Mouse (Mus musculus): Measurements from ENCODE around the gene Mical2.

Mical2 gene

DNA sequence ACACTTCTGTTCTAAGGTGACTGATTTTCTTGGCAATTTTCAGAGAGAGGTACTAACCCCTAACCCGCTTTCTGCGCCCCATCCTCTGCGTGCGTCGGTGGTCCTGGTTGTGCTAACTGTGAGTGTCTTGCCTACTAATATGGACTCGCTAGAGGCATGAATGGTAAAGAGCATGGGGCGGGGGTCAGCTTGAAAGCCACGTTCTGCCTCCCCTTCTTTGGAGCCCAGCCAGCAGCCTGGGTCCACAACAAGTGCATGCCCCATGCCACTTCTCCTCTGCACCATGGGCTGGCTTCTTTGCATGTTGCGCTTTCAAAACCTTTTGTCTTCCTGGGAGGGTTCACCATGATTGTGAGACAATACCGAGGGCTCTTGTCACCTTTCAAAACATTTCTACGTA lies 128.3 kb downstream of the Mical2 start:
- no peaks in the 10 kb centered on the region for H3K36me3 ChIP-seq (ENCODE audit: insufficient read depth, low read length)
- peaks cover 11% of the 10 kb centered on the region for H3K4me1 ChIP-seq (replicated peaks; ENCODE audit: low read depth, low read length)
- H3K9me3 ChIP-seq (ENCODE audit: low read length) = peaks cover 22% of the 10 kb centered on the region
- H3K4me3 ChIP-seq (replicated peaks; ENCODE audit: low read length) = no peak overlapping the region
- TF ChIP-seq CTCF (conservative IDR thresholded peaks at IDR 0.05; ENCODE audit: low read length) = no peak
- TF ChIP-seq POU5F1 (IDR thresholded peaks at IDR 0.05; ENCODE audit: borderline replicate concordance, low read length) = no peak
- no peak for TF ChIP-seq NANOG (IDR thresholded peaks at IDR 0.05; ENCODE audit: borderline replicate concordance, low read length)
- H3K27me3 ChIP-seq (ENCODE audit: insufficient read depth, low read length) = 0 out of 2 replicates have a peak, but pooled peaks cover 2% of the 10 kb centered on the region

DNA sequence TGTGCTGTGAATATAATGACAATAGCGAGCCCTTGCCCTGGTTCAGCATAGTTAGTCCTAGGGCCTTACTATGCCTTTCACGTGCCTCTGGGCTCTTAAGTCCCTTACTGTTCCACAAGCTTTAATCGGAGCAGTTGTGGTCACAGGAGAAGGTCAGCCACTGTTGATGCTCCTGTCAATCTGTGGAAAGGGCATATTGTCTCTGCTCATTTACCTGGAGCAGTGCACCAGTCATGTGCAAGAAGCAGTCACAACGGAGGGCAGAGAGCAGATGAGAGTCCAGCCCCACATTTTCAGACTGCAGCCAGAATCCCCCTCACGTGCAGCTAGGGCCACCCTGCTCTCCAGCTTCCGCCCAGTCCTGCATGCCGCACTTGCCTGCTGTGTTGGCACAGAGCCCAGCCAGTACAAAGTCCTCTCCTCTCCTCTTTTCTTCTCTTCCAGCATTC lies 128.9 kb downstream of the Mical2 start:
- H3K27me3 ChIP-seq (ENCODE audit: insufficient read depth, low read length) = 0 out of 2 replicates have a peak, but pooled peaks cover 2% of the 10 kb centered on the region
- H3K4me3 ChIP-seq (replicated peaks; ENCODE audit: low read length) = no peak overlapping the region
- no peaks in the 10 kb centered on the region for H3K36me3 ChIP-seq (ENCODE audit: insufficient read depth, low read length)
- no peak for TF ChIP-seq POU5F1 (IDR thresholded peaks at IDR 0.05; ENCODE audit: borderline replicate concordance, low read length)
- TF ChIP-seq CTCF (conservative IDR thresholded peaks at IDR 0.05; ENCODE audit: low read length) = no peak
- no peak for TF ChIP-seq NANOG (IDR thresholded peaks at IDR 0.05; ENCODE audit: borderline replicate concordance, low read length)
- peaks cover 11% of the 10 kb centered on the region for H3K4me1 ChIP-seq (replicated peaks; ENCODE audit: low read depth, low read length)
- H3K9me3 ChIP-seq (ENCODE audit: low read length) = peaks cover 16% of the 10 kb centered on the region

DNA sequence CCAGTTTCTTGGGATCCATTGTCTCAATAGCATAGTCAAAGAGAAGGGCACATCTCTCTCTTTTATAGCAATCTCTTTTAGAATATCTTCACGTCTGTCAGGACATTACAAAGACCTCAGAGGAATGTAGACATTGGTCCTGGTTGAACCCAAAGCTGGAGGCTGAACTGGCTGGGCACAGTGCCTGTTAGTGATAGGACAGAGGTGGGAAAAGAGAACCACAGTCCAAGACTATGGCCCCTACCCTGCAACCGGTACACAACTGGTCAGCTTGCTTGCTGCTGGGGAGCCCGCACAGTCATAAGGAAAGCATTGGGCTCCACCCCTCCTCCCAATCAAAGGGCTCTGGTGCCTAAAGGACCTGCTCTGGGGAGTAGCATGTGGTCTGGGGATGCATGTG lies 133.9 kb downstream of the Mical2 start:
- Histone ChIP-seq H3K4me1 (replicated peaks; ENCODE audit: low read depth, low read length) (no peaks in the 10 kb centered on the region), H3K36me3 (ENCODE audit: insufficient read depth, low read length) (no peaks in the 10 kb centered on the region), H3K4me3 (replicated peaks; ENCODE audit: low read length) (no peak overlapping the region), H3K27me3 (ENCODE audit: insufficient read depth, low read length) (no peaks in the 10 kb centered on the region), H3K9me3 (ENCODE audit: low read length) (peaks cover 14% of the 10 kb centered on the region)
- TF ChIP-seq CTCF (conservative IDR thresholded peaks at IDR 0.05; ENCODE audit: low read length) (no peak), NANOG (IDR thresholded peaks at IDR 0.05; ENCODE audit: borderline replicate concordance, low read length) (no peak), POU5F1 (IDR thresholded peaks at IDR 0.05; ENCODE audit: borderline replicate concordance, low read length) (no peak)

DNA sequence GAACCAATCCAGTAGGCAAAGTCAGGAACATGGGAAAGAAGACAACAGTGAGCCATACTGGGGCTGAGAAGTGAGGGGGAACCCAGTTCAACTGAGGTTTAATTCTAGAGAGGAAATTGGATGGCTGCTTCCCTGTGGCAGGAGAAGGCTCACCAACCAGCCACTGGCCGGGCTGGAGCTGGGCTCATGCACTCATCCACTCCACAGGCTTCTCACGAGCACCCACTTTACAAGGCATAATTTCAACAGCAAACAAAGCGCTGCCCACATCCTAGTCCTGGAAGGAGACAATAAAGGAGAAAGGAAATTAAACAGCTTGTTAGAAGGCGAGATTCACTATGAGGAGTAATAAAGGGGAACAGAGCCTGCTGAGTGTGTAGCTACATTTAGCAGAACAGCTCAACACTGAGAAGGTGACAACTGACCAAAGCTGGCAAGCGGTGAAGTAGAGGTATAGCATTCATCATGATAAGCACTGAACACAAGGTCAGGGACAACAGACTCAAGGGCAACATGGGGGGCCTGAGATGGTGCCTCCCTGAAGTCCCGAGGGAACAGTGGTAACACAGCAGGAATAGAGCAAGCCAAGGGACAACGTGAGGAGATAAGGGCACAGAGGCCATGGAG lies 137.0 kb downstream of the Mical2 start:
- TF ChIP-seq CTCF (conservative IDR thresholded peaks at IDR 0.05; ENCODE audit: low read length) = no peak
- TF ChIP-seq NANOG (IDR thresholded peaks at IDR 0.05; ENCODE audit: borderline replicate concordance, low read length) = no peak
- no peak for TF ChIP-seq POU5F1 (IDR thresholded peaks at IDR 0.05; ENCODE audit: borderline replicate concordance, low read length)
- Histone ChIP-seq H3K4me3 (replicated peaks; ENCODE audit: low read length) (no peak overlapping the region), H3K36me3 (ENCODE audit: insufficient read depth, low read length) (no peaks in the 10 kb centered on the region), H3K27me3 (ENCODE audit: insufficient read depth, low read length) (peaks cover 6% of the 10 kb centered on the region), H3K4me1 (replicated peaks; ENCODE audit: low read depth, low read length) (no peaks in the 10 kb centered on the region), H3K9me3 (ENCODE audit: low read length) (peaks cover 5% of the 10 kb centered on the region)

DNA sequence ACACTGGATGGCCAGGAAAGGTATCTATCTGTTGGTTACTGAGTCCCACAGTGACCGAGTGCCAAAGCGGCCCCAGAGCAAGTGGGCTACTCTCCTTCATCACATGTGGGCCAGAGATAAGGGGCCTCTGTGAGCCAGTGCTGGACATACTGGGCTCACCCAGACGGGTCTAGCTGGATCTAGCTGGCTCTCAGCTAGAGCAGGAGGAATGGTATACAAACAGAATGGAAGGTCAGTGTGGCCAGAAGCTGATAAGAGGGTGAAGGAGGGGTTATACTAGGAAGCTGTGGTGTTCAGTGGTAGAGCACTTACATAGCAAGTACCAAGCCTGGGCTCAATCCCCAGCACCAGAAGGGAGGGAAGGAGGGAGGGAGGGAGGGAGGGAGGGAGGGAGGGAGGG lies 140.2 kb downstream of the Mical2 start:
- Histone ChIP-seq H3K9me3 (ENCODE audit: low read length) (peaks cover 11% of the 10 kb centered on the region), H3K4me1 (replicated peaks; ENCODE audit: low read depth, low read length) (no peaks in the 10 kb centered on the region), H3K36me3 (ENCODE audit: insufficient read depth, low read length) (no peaks in the 10 kb centered on the region), H3K4me3 (replicated peaks; ENCODE audit: low read length) (no peak overlapping the region), H3K27me3 (ENCODE audit: insufficient read depth, low read length) (peaks cover 6% of the 10 kb centered on the region)
- TF ChIP-seq NANOG (IDR thresholded peaks at IDR 0.05; ENCODE audit: borderline replicate concordance, low read length) (no peak), POU5F1 (IDR thresholded peaks at IDR 0.05; ENCODE audit: borderline replicate concordance, low read length) (no peak), CTCF (conservative IDR thresholded peaks at IDR 0.05; ENCODE audit: low read length) (no peak)

DNA sequence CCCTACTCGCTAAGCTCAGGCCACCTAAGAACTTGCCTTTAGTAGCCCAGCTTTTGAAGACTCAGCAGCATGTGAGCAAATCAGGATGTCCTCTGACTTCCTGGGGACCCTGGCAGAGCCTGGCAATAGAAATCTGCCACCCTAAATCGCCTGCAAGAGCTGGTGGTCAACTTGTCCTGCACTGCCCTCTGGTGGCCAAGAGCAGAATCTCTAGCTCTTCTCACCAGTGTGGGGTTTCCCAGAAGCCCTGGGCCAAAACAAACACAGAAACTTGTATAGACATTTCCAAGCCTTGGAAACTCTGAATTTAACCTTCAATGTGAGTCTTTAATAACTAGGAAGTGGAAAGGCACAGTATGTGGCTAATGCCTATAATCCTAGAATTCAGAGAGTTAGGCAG lies 143.4 kb downstream of the Mical2 start:
- H3K4me1 ChIP-seq (replicated peaks; ENCODE audit: low read depth, low read length) = no peaks in the 10 kb centered on the region
- no peaks in the 10 kb centered on the region for H3K36me3 ChIP-seq (ENCODE audit: insufficient read depth, low read length)
- H3K9me3 ChIP-seq (ENCODE audit: low read length) = peaks cover 20% of the 10 kb centered on the region
- TF ChIP-seq CTCF (conservative IDR thresholded peaks at IDR 0.05; ENCODE audit: low read length) (peak; percentile 87), NANOG (IDR thresholded peaks at IDR 0.05; ENCODE audit: borderline replicate concordance, low read length) (no peak), POU5F1 (IDR thresholded peaks at IDR 0.05; ENCODE audit: borderline replicate concordance, low read length) (no peak)
- H3K4me3 ChIP-seq (replicated peaks; ENCODE audit: low read length) = no peak overlapping the region
- H3K27me3 ChIP-seq (ENCODE audit: insufficient read depth, low read length) = peaks cover 6% of the 10 kb centered on the region

DNA sequence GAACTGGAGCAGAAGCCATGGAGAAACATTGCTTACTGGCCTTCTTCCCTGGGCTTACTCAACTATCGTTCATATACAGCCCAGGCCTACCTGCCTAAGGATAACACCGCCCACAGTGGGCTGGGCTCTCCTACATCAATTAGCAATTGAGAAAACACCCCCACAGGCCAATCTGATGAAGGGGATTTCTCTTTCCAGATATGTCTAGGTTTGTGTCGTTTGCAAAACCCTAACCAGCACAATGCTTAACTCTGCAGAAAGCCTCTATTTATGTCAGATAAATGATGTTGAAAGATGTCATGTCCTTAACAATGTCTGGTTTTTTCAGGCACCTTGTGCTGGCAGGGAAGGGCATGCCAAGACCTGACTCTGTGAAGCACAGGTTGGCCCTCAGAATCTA lies 144.3 kb downstream of the Mical2 start:
- Histone ChIP-seq H3K9me3 (ENCODE audit: low read length) (peaks cover 25% of the 10 kb centered on the region), H3K4me1 (replicated peaks; ENCODE audit: low read depth, low read length) (no peaks in the 10 kb centered on the region), H3K36me3 (ENCODE audit: insufficient read depth, low read length) (no peaks in the 10 kb centered on the region), H3K27me3 (ENCODE audit: insufficient read depth, low read length) (peaks cover 6% of the 10 kb centered on the region), H3K4me3 (replicated peaks; ENCODE audit: low read length) (no peak overlapping the region)
- TF ChIP-seq POU5F1 (IDR thresholded peaks at IDR 0.05; ENCODE audit: borderline replicate concordance, low read length) = no peak
- TF ChIP-seq NANOG (IDR thresholded peaks at IDR 0.05; ENCODE audit: borderline replicate concordance, low read length) = no peak
- TF ChIP-seq CTCF (conservative IDR thresholded peaks at IDR 0.05; ENCODE audit: low read length) = no peak

DNA sequence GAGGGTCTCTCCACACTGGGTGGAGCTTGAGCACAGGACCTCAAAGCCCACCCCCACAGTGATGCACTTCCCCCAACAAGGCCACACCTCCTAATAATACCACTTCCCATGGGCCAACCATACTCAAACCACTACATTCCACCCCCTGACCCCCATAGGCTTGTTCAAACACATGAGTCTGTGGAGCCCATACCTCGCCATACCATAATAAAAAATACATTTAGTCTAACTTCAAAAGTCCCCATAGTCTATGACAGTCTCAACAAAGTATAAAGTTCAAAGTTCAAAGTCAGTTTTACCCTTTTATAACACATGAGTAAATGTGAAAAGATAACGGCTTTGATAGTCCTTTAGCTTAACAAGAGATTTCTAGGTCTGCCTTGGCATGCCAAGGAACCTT lies 145.7 kb downstream of the Mical2 start:
- TF ChIP-seq NANOG (IDR thresholded peaks at IDR 0.05; ENCODE audit: borderline replicate concordance, low read length) (no peak), CTCF (conservative IDR thresholded peaks at IDR 0.05; ENCODE audit: low read length) (no peak), POU5F1 (IDR thresholded peaks at IDR 0.05; ENCODE audit: borderline replicate concordance, low read length) (no peak)
- no peaks in the 10 kb centered on the region for H3K36me3 ChIP-seq (ENCODE audit: insufficient read depth, low read length)
- H3K27me3 ChIP-seq (ENCODE audit: insufficient read depth, low read length) = peaks cover 6% of the 10 kb centered on the region
- H3K9me3 ChIP-seq (ENCODE audit: low read length) = peaks cover 25% of the 10 kb centered on the region
- H3K4me1 ChIP-seq (replicated peaks; ENCODE audit: low read depth, low read length) = no peaks in the 10 kb centered on the region
- no peak overlapping the region for H3K4me3 ChIP-seq (replicated peaks; ENCODE audit: low read length)

DNA sequence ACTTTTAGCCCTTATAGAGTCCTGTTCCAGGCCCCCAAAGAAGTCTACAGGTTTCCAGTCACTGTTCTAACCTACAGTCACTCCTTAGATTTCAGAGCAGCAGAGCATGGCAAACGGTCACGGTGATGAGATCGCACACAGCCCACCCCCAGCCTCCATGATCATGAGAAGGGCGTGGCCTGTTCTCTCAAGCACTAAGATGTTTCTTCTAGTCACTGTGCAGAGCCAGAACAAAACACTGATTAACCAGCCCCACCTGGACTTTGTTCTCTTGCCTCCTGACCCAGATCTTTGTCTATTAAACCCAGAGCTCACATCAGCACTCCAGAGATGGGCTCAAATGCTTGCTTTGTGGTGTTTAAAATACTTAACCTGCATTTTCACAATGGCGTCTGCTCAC lies 148.4 kb downstream of the Mical2 start:
- TF ChIP-seq NANOG (IDR thresholded peaks at IDR 0.05; ENCODE audit: borderline replicate concordance, low read length) = no peak
- no peak for TF ChIP-seq CTCF (conservative IDR thresholded peaks at IDR 0.05; ENCODE audit: low read length)
- Histone ChIP-seq H3K4me3 (replicated peaks; ENCODE audit: low read length) (no peak overlapping the region), H3K36me3 (ENCODE audit: insufficient read depth, low read length) (no peaks in the 10 kb centered on the region), H3K9me3 (ENCODE audit: low read length) (peaks cover 25% of the 10 kb centered on the region), H3K27me3 (ENCODE audit: insufficient read depth, low read length) (no peaks in the 10 kb centered on the region; the same call in 1 of the 2 replicates), H3K4me1 (replicated peaks; ENCODE audit: low read depth, low read length) (peaks cover 8% of the 10 kb centered on the region; the same call in 1 of the 2 replicates)

All from E14TG2a.4 (cell line).